Mouse (Mus musculus) kidney, adult 8-10 months (tissue): ENCODE results near the gene Il16.
"Not testable (repeated sequence)": the region's sequence is repeated elsewhere in the genome, so short reads cannot be mapped to it uniquely, and the experiment has no call there.

Experiments used
- DNase-seq, 2 experiments: peaks; one replicate each; pipeline ENCODE4 v3.0.0; 2022

Il16 gene

DNA sequence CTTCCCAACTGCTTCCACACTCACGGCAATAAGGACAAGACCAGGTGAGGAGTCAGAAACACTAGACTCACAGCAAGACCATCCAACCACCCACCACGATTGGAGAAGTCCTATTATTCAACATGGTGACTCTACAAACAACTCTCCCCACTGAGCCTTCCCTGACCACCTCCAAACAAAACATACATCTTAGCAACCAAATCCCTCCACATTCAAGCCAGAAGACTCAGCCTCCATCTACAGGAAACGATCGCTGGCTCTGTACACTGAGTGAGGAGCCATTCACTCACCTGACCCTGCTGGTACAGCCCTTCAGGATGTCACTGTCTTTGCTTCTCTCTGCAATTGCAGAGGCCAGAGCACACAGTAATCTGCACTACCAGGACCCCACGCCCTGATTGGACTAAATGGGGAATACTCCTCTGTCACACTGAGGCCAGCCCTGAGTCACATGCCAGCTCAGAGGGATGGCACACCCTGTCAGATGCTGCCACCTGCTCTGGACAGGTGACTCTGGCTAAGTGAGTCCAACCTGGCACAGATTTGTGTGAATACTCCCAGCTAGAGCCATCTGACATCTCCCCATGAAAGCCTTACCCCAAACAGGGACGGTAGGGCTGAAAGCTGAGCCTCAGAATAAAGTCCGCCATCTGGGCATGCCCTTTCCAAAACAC is 10.3 kb downstream of the Il16 start:
- DNase-seq: no peak

DNA sequence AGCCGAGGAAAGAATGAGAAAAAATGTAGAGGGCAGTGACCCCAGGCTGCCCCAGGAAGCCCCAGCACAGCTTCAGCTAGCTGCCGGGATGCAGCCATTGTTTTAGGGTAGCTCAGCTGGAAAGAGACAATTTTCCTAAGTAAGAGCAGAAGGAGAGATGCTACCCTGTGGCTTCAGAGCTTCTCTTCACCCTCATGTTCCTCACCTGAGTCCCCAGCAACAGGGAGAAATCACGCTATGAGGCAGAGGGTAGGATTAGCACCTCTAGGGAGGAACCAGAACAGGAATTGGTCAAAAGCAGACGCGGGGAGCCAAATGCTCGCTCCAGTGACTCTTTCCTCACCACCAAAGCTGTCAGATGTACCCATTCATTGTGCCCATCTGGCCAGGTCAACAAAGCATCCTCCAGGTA is 10.8 kb downstream of the Il16 start:
- no peak for DNase-seq

DNA sequence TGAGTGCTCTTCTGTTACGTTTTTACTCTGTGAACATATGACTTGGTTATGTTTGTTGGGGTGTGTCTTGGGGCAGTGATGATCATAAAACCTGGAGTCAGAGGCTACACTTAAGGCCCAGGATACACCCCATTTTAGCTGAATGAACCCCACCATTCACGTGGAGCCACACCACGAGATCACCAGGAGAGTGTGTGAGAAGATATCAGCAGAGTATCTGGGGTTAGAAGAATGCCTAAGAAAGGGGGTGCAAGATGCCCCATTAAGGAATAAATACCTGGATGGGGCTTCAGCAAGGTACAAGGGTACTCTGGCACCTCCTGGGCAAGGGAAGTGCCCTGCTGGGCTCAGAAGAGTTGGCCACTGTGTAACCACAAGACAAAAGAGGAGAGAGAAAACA is 11.3 kb downstream of the Il16 start:
- no peak for DNase-seq

DNA sequence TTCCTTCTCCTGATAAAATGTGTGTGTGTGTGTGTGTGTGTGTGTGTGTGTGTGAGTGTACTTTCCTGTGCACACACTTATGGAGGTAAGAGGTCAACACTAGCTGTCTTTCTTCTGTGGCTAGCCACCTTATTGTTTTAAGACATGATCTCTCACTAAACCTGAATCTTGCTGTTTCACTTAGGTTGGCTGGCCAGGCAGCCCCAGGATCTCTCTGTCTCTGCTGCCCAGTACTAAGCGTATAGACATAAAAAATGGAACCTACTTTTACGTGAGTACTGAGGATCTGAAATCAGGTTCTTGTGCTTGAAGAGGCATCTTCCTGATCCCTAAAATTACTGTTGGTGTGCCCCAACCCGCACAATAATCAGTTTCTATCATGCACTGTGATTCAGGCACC is 12.7 kb downstream of the Il16 start:
- no peak for DNase-seq

DNA sequence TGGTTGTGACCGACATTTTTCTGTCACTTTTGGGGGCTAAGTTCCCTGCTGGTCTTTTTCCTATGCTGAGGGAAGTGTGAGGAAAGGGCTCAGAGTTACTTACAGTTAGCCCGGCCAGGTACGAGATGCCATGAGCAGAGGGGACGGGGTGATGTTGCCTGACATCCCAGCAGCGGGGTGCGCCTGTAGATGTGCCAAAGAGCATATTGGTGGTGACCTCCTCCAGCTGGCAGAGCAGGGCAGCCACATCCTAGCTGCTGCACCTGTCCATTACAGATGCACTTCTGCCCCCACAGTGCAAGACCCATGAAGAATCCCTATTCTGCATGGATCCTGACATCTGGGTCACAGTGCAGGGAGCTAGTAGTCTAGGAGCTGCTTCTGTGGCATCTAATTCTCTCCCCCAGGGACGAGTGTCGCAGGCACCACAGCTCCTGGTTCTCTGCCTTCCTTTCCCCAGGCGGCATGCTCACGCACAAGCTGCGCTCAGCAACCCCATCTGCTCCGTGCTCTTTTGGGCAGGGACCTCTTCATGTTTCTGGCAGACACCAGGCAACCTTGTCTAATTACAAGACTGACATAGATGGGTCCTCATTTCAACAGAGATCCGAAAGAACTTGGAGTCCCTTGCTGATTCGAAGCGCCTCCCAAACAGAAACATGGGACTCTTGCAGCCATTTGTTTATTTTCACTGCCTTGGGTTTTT is 13.4 kb downstream of the Il16 start:
- DNase-seq: no peak

DNA sequence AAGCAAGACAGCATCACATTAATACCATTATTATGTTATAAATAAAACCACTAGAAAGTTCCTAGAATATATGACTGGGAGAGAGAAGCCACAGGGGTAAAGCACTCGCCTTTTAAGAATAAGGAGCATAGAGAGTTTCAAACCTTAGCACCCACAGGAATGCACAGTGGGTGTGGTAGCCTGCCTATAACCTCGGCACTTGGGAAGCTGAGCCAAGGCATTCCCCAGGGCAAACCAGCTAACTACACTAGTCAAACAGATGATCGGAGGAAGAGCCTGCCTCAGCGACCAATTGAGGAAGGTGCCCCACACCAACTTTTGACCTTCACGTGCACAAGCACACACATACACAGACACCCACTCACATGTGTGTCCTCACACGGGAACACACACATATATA is 14.2 kb downstream of the Il16 start:
- no peak for DNase-seq

DNA sequence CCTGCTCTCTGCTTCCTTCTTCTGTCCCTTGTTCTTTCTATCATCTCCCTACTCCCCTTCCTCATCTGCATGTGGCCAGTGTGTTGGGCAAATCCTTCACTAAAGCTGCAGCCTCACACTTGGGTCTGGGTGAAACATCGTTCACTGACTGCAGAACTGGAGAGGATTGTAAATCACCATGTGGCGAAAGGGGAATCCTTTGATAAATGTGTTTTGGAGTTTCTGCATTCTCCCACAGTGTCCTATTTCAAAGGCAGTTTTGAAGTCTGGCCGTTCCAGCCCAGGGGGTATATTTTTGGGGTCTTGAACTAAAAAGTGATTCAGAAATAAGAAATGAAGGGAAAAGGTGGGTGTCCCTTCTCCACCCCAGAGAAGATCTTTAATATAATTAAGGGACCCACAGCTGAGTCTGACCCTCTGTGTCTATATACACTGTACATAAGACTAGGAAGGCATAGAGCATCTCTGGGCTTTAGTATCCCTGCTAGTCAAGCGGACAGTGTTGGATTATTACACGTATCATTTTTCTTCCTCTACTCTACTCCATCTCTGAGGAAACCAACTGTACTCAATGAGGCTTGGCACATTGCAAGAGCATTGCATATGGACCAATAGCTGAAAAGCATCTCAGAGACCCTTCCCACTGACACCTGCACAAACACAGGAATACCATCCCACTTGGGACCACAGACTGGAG is 18.4 kb downstream of the Il16 start:
- DNase-seq: no peak

DNA sequence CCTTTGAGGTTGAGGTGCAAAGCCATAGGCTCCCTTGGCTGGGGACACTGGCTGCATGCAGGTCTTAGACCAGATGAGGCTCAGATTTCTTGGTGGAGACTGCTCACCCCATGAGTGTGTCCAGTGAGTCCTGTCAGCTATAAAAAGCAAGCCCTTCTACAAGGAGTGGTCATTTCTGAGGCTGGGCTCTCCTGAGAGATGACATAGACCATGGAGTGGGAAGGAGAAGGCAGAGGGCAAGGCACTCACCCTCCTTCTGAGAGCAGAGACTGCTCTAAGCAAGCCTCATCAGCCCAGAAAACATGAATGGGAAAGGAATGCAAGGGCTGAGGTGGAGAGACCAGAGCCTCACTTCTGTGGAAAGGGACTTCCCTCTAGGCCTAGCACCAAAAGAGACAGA is 19.7 kb downstream of the Il16 start:
- no peak for DNase-seq

DNA sequence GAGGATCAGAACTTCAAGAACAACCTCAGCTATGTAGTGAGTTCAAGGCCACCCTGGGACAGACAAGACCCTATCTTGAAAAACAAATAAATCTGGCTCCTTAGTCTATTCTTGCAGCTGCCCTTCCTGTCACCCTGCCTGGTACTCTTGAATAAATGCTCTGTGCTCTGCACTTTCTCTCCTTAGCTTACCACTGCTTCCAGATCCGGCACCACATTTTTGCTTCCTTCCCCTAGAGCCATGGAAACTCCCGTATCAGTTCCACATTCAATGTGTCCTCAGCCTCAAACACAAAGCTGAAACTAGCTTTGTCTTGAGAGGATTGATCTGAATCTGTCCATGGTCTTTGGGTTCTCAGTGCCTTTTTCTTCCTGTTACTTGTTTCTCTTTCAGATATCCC is 21.0 kb downstream of the Il16 start:
- DNase-seq: no peak

DNA sequence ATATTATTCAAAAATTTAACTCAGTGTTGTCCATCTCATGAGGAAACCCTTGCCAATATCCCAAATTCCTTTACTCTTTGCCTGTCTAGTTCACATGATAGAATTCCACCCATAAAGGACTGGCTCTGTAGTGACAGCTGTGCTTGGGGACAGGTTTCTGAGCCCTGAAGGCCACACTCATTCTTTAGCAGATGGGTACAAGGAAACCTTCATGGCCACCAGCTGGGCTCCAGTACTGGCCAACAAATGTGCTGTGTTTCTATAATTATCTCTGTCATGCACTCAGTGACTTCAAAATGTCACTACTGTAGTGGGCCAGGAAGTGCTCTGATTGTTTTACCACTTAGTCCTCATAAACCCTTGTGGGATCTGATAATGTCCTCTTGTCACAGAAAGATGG is 21.6 kb downstream of the Il16 start:
- DNase-seq: no peak

DNA sequence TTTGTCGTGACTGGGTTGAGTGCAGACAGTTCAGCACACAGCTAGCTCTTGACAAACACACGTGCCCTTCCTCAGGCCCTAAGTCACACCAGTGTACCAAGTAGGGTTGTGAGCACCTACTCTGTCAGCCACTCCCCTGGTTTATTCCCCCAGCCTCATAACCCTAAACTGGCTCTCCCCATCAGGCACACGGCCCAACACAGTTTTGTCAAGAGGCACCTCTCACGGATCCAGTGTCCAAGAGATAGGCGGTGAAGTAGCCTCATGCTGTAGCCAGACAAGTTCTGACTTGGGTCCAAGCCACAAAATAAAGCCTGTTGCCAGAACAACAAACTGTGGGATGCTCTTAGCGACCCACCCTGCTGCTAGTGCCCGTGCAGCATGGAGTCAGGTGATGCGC is 22.3 kb downstream of the Il16 start:
- DNase-seq: no peak

DNA sequence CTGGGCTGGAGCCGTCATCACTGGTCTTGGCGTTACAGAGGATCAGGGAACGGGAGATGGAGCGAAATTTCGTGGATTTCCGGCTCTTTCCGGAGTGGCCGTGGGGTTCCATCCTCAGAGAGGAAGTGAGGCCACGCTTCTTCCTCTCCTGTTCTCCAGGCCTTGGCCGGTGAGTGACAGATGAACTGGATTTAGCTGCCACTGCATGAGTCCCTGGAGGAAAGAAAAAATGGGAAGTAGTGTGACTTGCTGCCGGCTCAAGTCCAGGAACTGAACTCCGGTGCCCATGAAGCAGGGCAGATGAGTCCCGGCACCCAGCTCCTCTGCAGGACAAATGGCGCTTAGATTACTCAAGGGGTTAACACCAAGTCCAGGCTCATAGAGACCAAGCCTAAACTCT is 23.0 kb downstream of the Il16 start:
- DNase-seq: peak in 1 of 2 experiments; percentile 9

DNA sequence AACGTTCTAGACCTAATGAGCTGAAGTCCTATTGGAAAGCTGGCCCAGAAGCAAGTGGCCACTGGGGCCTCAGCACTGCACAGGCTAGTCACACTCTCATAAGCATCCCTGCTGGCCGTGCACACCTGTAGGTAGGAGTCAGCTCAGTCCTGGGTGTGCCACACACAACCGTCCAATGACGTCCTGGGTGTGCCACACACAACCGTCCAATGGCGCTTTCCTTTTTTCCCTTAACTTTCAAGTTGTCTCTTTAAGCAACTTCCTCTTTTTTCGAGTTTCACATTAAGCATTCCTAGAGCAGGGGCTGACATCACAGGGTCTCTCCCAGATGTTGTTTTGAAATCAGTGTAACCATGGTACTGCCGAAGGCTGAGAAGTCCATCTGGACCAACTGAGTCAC is 25.3 kb downstream of the Il16 start:
- DNase-seq: no peak

DNA sequence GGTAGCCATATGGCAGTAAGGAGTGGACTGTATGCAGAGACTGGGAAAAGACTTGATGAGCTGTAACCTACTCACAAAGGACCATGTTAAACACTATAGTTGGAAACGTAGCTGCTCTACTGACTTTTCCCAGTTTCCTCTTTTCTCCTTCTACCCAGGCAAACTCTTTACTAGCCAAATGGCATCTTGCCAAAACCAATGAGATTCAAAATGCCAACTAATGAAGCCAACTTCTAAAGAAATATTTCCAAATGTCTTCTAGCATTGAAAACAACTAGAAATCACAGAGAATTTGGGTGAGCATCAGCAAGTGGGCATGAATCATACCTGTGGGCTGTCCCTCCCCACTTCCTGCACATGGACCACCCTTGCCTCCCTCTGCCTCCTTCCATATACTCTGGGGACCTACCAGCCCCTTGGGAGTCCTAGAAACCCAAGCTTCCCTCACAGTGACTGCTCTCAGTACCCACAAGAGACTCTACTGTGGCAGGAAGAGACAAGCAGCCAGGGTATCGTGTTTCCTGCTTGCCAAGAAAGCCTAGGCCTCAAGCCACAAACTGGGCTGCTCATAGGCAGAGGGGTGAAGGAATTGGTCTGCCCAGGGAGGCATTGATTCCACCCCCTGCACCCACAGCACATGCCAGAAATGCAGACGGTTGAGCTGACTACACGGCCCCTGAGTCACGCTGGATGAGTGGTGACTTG is 28.4 kb downstream of the Il16 start:
- no peak for DNase-seq

DNA sequence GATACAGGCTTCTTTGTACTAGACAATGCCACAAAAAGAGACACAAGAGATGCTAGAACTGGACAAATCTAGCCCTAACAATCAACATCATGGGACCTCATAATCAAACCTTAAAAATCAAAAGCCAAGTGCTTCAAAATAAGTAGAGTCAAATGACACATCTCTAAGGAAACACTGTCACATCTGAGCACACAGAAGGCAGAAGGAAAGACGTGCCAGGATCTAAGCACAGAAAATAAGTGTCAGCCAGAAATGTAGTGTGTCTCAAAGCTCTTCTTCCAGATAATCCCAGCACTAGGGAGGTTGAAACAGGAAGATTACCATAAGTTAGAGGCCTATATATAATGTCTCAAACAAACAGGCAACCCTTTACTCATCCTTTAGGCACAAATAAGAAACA is 31.9 kb downstream of the Il16 start:
- DNase-seq: no peak

DNA sequence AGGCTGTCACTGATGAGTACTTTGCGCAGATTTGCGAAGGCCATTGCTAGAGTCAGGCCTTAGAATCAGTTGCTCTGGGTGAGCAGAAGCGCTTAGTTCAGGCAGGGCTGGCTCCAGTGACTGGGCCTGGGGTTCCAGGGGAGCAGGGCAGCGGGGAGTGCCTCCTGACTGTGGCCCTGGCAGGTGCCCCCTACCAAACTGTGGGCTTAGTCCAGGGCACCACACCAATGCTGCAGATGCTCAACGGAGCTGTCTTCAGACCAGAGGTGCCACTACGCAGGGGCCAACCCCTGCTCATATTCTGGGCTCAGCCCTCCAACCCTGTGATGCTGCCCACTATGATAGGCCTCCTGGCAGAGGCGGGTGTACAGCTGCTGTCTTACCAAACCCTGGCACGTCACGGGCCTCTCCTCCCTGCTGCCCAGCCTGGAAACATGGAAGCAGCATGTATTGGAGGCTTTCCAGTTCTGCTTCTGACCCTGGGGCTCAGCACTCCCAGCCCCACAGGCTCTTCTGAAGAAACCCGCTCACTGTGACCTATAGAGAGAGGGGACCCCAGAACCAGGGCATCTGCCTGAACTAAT is 33.8 kb downstream of the Il16 start:
- not testable (repeated sequence) for DNase-seq

DNA sequence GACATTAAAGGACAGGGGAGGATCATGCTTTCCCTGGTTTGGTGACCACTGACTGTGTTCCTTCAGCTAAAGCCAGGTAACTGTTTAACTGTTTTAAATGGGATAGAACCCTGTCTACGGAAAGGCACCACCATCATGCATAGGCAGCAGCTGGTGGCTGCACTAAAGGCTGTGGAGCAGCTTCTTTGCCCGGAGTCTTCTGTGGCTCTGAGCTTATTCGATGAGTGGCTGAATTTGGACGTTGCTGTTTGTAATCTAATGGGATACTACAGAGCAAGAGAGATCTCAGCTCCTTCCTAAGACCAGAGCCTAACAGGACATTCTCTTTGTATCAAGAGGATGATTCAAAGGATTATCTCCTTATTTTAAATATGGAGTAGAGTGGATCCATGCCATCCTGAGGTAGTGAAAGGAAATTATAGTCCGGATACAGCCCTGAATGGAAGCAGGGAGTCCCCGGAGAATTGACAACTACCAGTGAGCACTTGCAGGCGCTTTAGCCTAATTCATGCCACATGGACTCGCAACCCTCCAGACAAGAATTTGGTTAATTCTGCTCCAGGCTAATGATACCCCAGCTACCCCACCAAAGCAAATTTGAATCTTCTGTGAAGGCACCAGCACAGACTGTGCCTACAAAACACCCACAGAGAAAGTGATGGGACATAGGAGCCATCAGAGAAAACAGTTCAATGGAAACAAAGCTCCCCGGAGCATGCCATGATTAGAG is 42.3 kb downstream of the Il16 start:
- no peak for DNase-seq

DNA sequence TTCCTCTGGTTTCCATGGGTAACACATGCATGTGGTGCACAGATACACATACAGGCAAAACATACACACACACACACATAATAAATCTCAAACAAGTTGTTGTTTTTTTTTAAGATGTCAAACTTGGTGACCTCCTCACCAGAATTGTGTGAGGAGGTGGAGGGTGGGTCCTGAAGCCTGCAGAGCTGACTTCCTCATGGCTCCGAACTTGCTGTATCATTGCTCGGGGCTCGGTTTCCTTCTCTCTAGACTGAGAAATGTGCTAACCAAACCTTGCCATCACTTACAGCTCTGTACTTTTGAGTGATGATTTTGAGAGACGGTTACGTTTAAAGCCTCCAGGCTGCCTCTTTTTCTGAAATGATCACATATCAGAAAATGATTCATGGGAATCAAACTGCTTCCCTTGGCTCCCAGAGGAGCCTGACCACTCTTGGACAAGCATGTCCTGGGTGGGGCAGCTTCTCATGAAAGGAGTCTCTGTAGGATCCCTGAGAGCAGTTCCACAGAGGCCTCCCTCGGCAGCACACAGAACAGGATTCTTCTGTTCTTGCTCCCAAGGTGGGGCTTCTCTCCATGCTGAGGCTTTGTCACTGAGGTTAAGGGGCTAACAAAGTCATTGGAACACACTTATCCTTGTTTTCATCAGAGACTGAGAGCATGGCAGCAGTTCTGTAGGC is 46.3 kb downstream of the Il16 start:
- DNase-seq: no peak

DNA sequence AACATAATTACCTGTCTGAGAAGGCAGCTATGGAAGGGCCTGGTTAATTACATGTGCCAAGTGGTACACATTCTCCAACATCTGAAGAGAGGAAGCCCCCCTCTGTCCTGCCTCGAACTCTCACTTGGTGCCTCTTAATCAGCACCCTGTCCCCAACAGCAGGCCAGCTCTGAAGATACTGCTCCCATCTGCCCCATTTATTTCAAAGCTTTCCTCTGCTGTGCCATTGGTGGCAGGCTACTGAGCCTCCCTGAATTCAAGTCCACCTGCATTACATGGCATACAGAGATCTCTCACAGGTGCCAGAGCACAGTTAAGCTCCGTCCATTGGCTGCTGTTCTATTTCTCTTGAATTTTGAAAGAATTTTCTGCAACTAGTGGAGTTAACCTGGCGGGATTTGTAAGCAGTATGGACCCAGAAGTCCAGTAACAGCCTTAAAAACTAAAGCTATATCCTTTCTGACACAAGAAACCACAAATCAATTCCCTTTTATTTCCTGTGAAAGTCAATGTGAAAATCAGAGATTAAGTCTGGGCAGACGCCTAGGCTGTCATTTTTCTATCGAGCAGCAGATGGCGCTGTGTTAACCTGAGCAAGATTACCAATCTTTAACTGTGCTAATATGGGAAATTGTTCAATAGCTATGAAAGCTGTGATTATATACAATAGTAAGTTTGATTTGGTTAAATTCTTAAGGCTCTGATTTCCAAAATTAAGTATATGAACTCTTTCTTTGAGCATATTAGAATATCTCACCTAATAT is 49.9 kb downstream of the Il16 start:
- DNase-seq: peak in 1 of 2 experiments; percentile 27

DNA sequence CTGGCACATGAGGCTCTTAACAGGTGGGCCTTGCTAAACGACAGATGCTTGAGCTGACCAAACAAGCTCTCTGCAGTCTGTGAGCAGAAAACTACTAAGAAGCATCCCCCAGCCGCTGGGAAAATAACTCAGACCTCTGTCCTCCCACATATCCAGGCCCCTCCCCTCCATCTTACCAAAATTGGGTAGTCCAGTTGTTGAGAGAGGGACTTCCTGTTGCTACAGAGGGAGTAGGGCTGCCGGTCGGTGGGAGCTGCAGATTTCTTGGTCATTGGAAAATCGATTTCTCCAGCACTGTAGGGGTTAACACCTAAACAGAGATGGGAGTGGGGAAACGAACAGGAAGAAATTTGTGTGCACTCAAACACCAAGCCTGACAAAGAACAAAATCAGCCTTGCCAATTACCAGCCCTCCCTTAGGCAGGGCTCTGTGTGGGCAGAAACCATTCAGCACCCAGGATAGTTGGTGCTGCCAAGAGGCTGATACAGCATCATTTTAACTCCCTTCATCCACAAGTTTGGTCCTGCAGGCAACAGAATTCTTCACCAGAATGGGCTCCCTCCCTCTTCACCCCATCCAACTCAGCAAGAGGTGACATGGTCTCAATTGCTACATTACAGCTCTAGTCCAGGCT is 62.8 kb downstream of the Il16 start:
- no peak for DNase-seq

DNA sequence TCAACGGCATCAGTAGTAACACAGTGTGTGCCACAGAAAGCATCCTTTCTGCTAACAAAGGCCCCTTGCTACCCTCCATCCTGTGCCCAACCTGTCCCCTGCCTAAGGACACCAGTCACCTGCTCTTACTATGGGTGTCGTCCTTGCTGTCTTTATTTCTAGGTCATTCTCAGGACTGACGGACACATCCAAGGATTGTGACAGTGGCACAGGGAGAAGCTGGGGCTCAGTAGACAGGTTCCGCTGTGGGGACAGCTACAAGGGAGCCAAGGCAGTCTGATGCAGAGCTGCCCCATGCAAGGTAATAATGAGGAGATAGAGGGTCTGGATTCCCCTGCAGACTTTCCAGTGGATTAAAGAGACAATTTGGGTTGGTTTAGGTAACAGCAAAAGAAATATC is 67.0 kb downstream of the Il16 start:
- DNase-seq: no peak
